Mouse (Mus musculus): ENCODE measurements around the gene Gpr108. TPM values are rescaled to one million over a fixed set of nuclear protein-coding genes. Genes with fewer than 3 reads are reported as not detected.

The Gpr108 gene
- polyA plus RNA-seq, 2 experiments: 7.6 to 12.0 TPM

- peak; percentile 57 to 67 (median 59) for DNase-seq (ENCODE audit: low read depth in 3 of 3, low spot score in 3 of 3)
- Histone ChIP-seq H3K27me3 (ENCODE audit: control insufficient read depth, insufficient read depth, low read length) (peaks cover 17% of the 10 kb centered on the region), H3K36me3 (replicated peaks; ENCODE audit: control insufficient read depth, insufficient read depth, low read depth) (no peaks in the 10 kb centered on the region), H3K27ac (no peak overlapping the region), H3K4me2 (ENCODE audit: low read depth) (peak overlapping the region; percentile 65), H3K9ac (replicated peaks) (peak overlapping the region; percentile 14; the same call in 1 of the 2 replicates), H3K9me3 (ENCODE audit: control insufficient read depth, low read length) (no peaks in the 10 kb centered on the region), H3K4me1 (replicated peaks; ENCODE audit: control insufficient read depth in 2 of 2, insufficient read depth in 2 of 2, low read length in 1 of 2) (peaks cover 4 to 17% of the 10 kb centered on the region in 2 experiments), H3K4me3 (ENCODE audit: insufficient read depth in 1 of 2, low read depth in 2 of 2, low read length in 2 of 2) (peak overlapping the region; percentile 48 to 89)
- TF ChIP-seq EP300 (IDR thresholded peaks at IDR 0.05; ENCODE audit: low read depth) (no peak), CTCF (IDR thresholded peaks at IDR 0.05; ENCODE audit: low read depth) (peak; percentile 89)
- WGBS (ENCODE audit: insufficient replicate concordance): under 1% methylated on average over 20 of the region's 20 CpGs
- ATAC-seq (ENCODE audit: insufficient read depth): peak; percentile 46; the same call in 1 of the 2 replicates
Observed at GRCm38 (mm10) chr17:57276634-57277121, 28.4 kb upstream of the Gpr108 start.

GRCm38 (mm10) chr17:57275997-57276351 lies 27.7 kb upstream of the Gpr108 start:
- no peak for ATAC-seq (ENCODE audit: insufficient read depth)
- H3K9ac ChIP-seq (replicated peaks): no peak overlapping the region
- H3K36me3 ChIP-seq (replicated peaks; ENCODE audit: control insufficient read depth, insufficient read depth, low read depth): no peaks in the 10 kb centered on the region
- no peaks in the 10 kb centered on the region for H3K9me3 ChIP-seq (ENCODE audit: control insufficient read depth, low read length)
- no peak overlapping the region for H3K27ac ChIP-seq
- no peak for DNase-seq (ENCODE audit: low read depth in 3 of 3, low spot score in 3 of 3)
- peaks cover 17% of the 10 kb centered on the region for H3K27me3 ChIP-seq (ENCODE audit: control insufficient read depth, insufficient read depth, low read length)
- peaks cover 4 to 17% of the 10 kb centered on the region in 2 experiments for H3K4me1 ChIP-seq (replicated peaks; ENCODE audit: control insufficient read depth in 2 of 2, insufficient read depth in 2 of 2, low read length in 1 of 2)
- WGBS (ENCODE audit: insufficient replicate concordance): 2% methylated on average over 13 of the region's 13 CpGs
- peak overlapping the region; percentile 48 to 89 for H3K4me3 ChIP-seq (ENCODE audit: insufficient read depth in 1 of 2, low read depth in 2 of 2, low read length in 2 of 2)
- TF ChIP-seq CTCF (IDR thresholded peaks at IDR 0.05; ENCODE audit: low read depth): no peak
- TF ChIP-seq EP300 (IDR thresholded peaks at IDR 0.05; ENCODE audit: low read depth): no peak
- peak overlapping the region; percentile 65 for H3K4me2 ChIP-seq (ENCODE audit: low read depth)

- ATAC-seq (ENCODE audit: insufficient read depth): peak; percentile 72
Observed at GRCm38 (mm10) chr17:57275111-57275996, 27.1 kb upstream of the Gpr108 start.

GRCm38 (mm10) chr17:57274686-57275085 lies 26.4 kb upstream of the Gpr108 start:
- peaks cover 17% of the 10 kb centered on the region for H3K27me3 ChIP-seq (ENCODE audit: control insufficient read depth, insufficient read depth, low read length)
- 6% methylated on average over 15 of the region's 15 CpGs for WGBS (ENCODE audit: insufficient replicate concordance)
- no peak overlapping the region for H3K9ac ChIP-seq (replicated peaks)
- peaks cover 4 to 17% of the 10 kb centered on the region in 2 experiments for H3K4me1 ChIP-seq (replicated peaks; ENCODE audit: control insufficient read depth in 2 of 2, insufficient read depth in 2 of 2, low read length in 1 of 2)
- H3K27ac ChIP-seq: no peak overlapping the region
- no peaks in the 10 kb centered on the region for H3K36me3 ChIP-seq (replicated peaks; ENCODE audit: control insufficient read depth, insufficient read depth, low read depth)
- H3K9me3 ChIP-seq (ENCODE audit: control insufficient read depth, low read length): no peaks in the 10 kb centered on the region
- peak overlapping the region; percentile 48 to 53 for H3K4me3 ChIP-seq (ENCODE audit: insufficient read depth in 1 of 2, low read depth in 2 of 2, low read length in 2 of 2)
- no peak for ATAC-seq (ENCODE audit: insufficient read depth)
- no peak for DNase-seq (ENCODE audit: low read depth in 3 of 3, low spot score in 3 of 3)
- TF ChIP-seq EP300 (IDR thresholded peaks at IDR 0.05; ENCODE audit: low read depth): no peak
- TF ChIP-seq CTCF (IDR thresholded peaks at IDR 0.05; ENCODE audit: low read depth): no peak
- peak overlapping the region; percentile 65 for H3K4me2 ChIP-seq (ENCODE audit: low read depth)

More at GRCm38 (mm10) chr17:57275111-57275996, 27.1 kb upstream of the Gpr108 start:
- TF ChIP-seq CTCF (IDR thresholded peaks at IDR 0.05; ENCODE audit: low read depth) (no peak), EP300 (IDR thresholded peaks at IDR 0.05; ENCODE audit: low read depth) (no peak)
- peak; percentile 43 to 58 (median 46) for DNase-seq (ENCODE audit: low read depth in 3 of 3, low spot score in 3 of 3)
- Histone ChIP-seq H3K4me2 (ENCODE audit: low read depth) (peak overlapping the region; percentile 65), H3K36me3 (replicated peaks; ENCODE audit: control insufficient read depth, insufficient read depth, low read depth) (no peaks in the 10 kb centered on the region), H3K4me3 (ENCODE audit: insufficient read depth in 1 of 2, low read depth in 2 of 2, low read length in 2 of 2) (peak overlapping the region; percentile 48 to 53), H3K9me3 (ENCODE audit: control insufficient read depth, low read length) (no peaks in the 10 kb centered on the region), H3K27ac (no peak overlapping the region), H3K9ac (replicated peaks) (no peak overlapping the region), H3K4me1 (replicated peaks; ENCODE audit: control insufficient read depth in 2 of 2, insufficient read depth in 2 of 2, low read length in 1 of 2) (peaks cover 4 to 17% of the 10 kb centered on the region in 2 experiments), H3K27me3 (ENCODE audit: control insufficient read depth, insufficient read depth, low read length) (peaks cover 17% of the 10 kb centered on the region)
- under 1% methylated on average over 47 of the region's 53 CpGs for WGBS (ENCODE audit: insufficient replicate concordance)

- H3K36me3 ChIP-seq (replicated peaks; ENCODE audit: control insufficient read depth, insufficient read depth, low read depth): no peaks in the 10 kb centered on the region
- peaks cover 17% of the 10 kb centered on the region for H3K27me3 ChIP-seq (ENCODE audit: control insufficient read depth, insufficient read depth, low read length)
- H3K9me3 ChIP-seq (ENCODE audit: control insufficient read depth, low read length): no peaks in the 10 kb centered on the region
- ATAC-seq (ENCODE audit: insufficient read depth) (no peak), DNase-seq (ENCODE audit: low read depth in 3 of 3, low spot score in 3 of 3) (no peak)
- H3K9ac ChIP-seq (replicated peaks): no peak overlapping the region
- H3K4me1 ChIP-seq (replicated peaks; ENCODE audit: control insufficient read depth in 2 of 2, insufficient read depth in 2 of 2, low read length in 1 of 2): peaks cover 4 to 17% of the 10 kb centered on the region in 2 experiments
- H3K27ac ChIP-seq: no peak overlapping the region
- no peak overlapping the region for H3K4me2 ChIP-seq (ENCODE audit: low read depth)
- TF ChIP-seq EP300 (IDR thresholded peaks at IDR 0.05; ENCODE audit: low read depth) (no peak), CTCF (IDR thresholded peaks at IDR 0.05; ENCODE audit: low read depth) (no peak)
- 35% methylated on average over 7 of the region's 7 CpGs for WGBS (ENCODE audit: insufficient replicate concordance)
- no peak overlapping the region for H3K4me3 ChIP-seq (ENCODE audit: insufficient read depth in 1 of 2, low read depth in 2 of 2, low read length in 2 of 2)
Observed at GRCm38 (mm10) chr17:57273846-57274245, 25.6 kb upstream of the Gpr108 start.
